Mouse (Mus musculus) midbrain, embryonic 15.5 days (tissue): ENCODE data around the gene Vmn2r66. TPM values are rescaled to one million over a fixed set of nuclear protein-coding genes. Genes with fewer than 3 reads are reported as not detected.

Experiments
- ATAC-seq: fragments of 200-750 bp; cut with Nextera tagmentation; replicated peaks from 2 replicates; pipeline ENCODE4 v1.8.0; 2017; ENCODE audit warnings: moderate TSS enrichment
- H3K27ac ChIP-seq: fragments of 300-500 bp; sonication (generic); 2 replicates; pipeline ENCODE4 v1.5.1; 2015; ENCODE audit warnings: mild to moderate bottlenecking, inconsistent platforms
- H3K27me3 ChIP-seq: fragments of 300-500 bp; sonication (generic); replicated peaks from 2 replicates; pipeline ENCODE4 v1.6.1; 2015; ENCODE audit warnings: inconsistent platforms
- H3K36me3 ChIP-seq: fragments of 300-500 bp; sonication (generic); replicated peaks from 2 replicates; pipeline ENCODE4 v1.6.1; 2015; ENCODE audit warnings: inconsistent platforms
- H3K4me1 ChIP-seq: fragments of 300-500 bp; sonication (generic); 2 replicates; pipeline ENCODE4 v1.6.1; 2015; ENCODE audit warnings: inconsistent platforms
- H3K4me2 ChIP-seq: fragments of 300-500 bp; sonication (generic); 2 replicates; pipeline ENCODE4 v1.6.1; 2015; ENCODE audit warnings: inconsistent platforms, mild to moderate bottlenecking, moderate library complexity
- H3K4me3 ChIP-seq: fragments of 300-500 bp; sonication (generic); 2 replicates; pipeline ENCODE4 v1.5.1; 2015; ENCODE audit warnings: mild to moderate bottlenecking, inconsistent platforms
- H3K9ac ChIP-seq: fragments of 300-500 bp; sonication (generic); 2 replicates; pipeline ENCODE4 v1.6.1; 2015; ENCODE audit warnings: mild to moderate bottlenecking, inconsistent platforms
- H3K9me3 ChIP-seq: fragments of 300-500 bp; sonication (generic); 2 replicates; pipeline ENCODE4 v1.6.1; 2016; ENCODE audit warnings: inconsistent platforms
- WGBS: fragments of 180-500 bp; shearing (Covaris S2); methylation state at CpG from one replicate; pipeline ENCODE4 v1.1.7; 2015; ENCODE audit warnings: mixed read lengths; 5-methylcytosine and 5-hydroxymethylcytosine counted together
- polyA plus RNA-seq: library from polyadenylated mRNA; unstranded; fragments of >200 nt; fragmentation: Nextera tagmentation; extraction: Ambion mirVana; gene quantifications from 2 replicates; pipeline ENCODE4 v1.2.1, GENCODE M21; 2015

The Vmn2r66 gene
- not detected in 2 replicates for polyA plus RNA-seq

GRCm38 (mm10) chr7:85012168-85012567 is at the start of gene Vmn2r66:
Gene Vmn2r66, minus strand, starts transcription at chr7:85012268.
- Histone ChIP-seq H3K36me3 (no peaks in the 10 kb centered on the region), H3K9ac (no peak within 1 kb of the TSS), H3K4me3 (no peak within 1 kb of the TSS), H3K4me1 (no peaks in the 10 kb centered on the region), H3K9me3 (no peaks in the 10 kb centered on the region), H3K4me2 (no peak within 1 kb of the TSS), H3K27ac (no peak within 1 kb of the TSS), H3K27me3 (no peaks in the 10 kb centered on the region)
- no peak for ATAC-seq
- WGBS, result 81% methylated on average over 1 of the region's 1 CpGs

- Histone ChIP-seq H3K27ac (no peak overlapping the region), H3K9ac (no peak overlapping the region), H3K4me1 (no peaks in the 10 kb centered on the region), H3K9me3 (no peaks in the 10 kb centered on the region), H3K36me3 (no peaks in the 10 kb centered on the region), H3K4me2 (no peak overlapping the region), H3K4me3 (no peak overlapping the region), H3K27me3 (no peaks in the 10 kb centered on the region)
- no peak for ATAC-seq
- 71% methylated on average over 2 of the region's 2 CpGs for WGBS
These were observed 15.4 kb downstream of the Vmn2r66 start for GRCm38 (mm10) chr7:84996694-84997093.

- Histone ChIP-seq H3K27ac (no peak within 1 kb of the TSS), H3K27me3 (no peaks in the 10 kb centered on the region), H3K4me3 (no peak within 1 kb of the TSS), H3K9ac (no peak within 1 kb of the TSS), H3K36me3 (no peaks in the 10 kb centered on the region), H3K4me1 (no peaks in the 10 kb centered on the region), H3K9me3 (peaks cover 5% of the 10 kb centered on the region; the same call in 1 of the 2 replicates), H3K4me2 (no peak within 1 kb of the TSS)
- 48% methylated on average over 1 of the region's 1 CpGs for WGBS
- ATAC-seq, result no peak
These were observed 48.1 kb downstream of the Vmn2r66 start, which contains the start of gene Vmn2r65 for GRCm38 (mm10) chr7:84964015-84964414. Gene Vmn2r65, minus strand, starts transcription at chr7:84964115.

Other genes starting within 250 kb of the Vmn2r66 start
- not detected in 2 replicates for gene Olfr291, start 158.7 kb downstream of the Vmn2r66 start, polyA plus RNA-seq
- not detected in 2 replicates for gene Vmn2r65, start 48.2 kb downstream of the Vmn2r66 start, polyA plus RNA-seq
- not detected in 2 replicates for gene Vmn2r67, start 143.7 kb upstream of the Vmn2r66 start, polyA plus RNA-seq
- gene Vmn2r68, start 225.5 kb upstream of the Vmn2r66 start, polyA plus RNA-seq, result not detected in 2 replicates